Mouse (Mus musculus) left cerebral cortex, postnatal 10 days (tissue): ENCODE results near the gene Cyp2c66. TPM values are rescaled to one million over a fixed set of nuclear protein-coding genes. Genes with fewer than 3 reads are reported as not detected.
"Not testable (repeated sequence)": the region's sequence is repeated elsewhere in the genome, so short reads cannot be mapped to it uniquely, and the experiment has no call there.

ENCODE experiments used
- DNase-seq, 2 experiments: peaks; one replicate each; pipeline ENCODE4 v3.0.0; 2021 to 2022; ENCODE audit warnings: low spot score in 2 of 2, mixed read lengths in 1 of 2; ENCODE audit errors: extremely low spot score in 1 of 2
- intact Hi-C: fragments of 180-260 bp; cut with DNase I; formaldehyde crosslinking; loops from one replicate; pipeline ENCODE4 v1.15.1; 2025
- total RNA-seq, 2 experiments: library from RNA; stranded (reverse); gene quantifications; 2 replicates each; pipeline ENCODE4 v1.2.3; 2021

Gene Cyp2c66
- total RNA-seq: not detected

DNA sequence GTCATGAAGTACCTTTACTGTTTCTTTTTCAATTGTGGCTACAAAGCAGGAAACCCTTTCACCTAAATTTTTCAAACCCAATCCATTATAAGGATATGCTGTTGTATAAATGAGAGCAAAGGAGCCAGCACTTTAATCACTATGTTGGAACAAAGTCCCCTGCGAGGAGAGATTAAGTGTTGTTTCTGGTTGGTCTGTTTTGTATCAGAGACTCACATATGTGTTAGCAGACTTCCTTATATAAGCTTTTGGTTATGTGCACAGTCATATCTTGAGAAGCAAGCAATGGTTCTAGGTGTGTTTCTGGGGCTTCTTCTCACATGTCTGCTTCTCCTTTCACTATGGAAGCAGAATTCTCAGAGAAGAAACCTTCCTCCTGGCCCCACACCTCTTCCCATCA lies at the start of gene Cyp2c66:
Cyp2c66 (plus strand) TSS at position 255 of the 400 bp plus-strand sequence.
- intact Hi-C loops: loop anchor here (10.0 kb wide), 1 partner anchor 71 kb away; no protein-coding TSS in a partner anchor
- no peak for DNase-seq

DNA sequence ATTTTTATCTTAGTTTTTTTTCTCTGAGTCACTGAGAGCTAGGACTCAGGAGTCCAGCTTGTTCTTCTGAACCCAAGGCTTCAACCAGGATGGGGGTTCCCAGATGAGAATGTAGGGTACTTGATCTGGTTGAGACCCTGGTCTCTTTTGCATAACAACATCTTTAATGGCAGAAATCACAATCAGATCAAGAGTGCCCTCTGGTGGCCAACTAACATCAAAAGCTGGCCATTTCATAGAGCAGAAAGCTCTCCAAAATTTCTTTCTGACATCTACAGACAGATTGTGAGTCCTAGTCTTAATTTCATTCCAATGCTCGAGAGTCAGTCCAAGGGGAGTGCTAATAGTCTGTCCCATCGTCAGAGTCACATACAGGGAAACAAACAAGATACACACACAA lies 14.9 kb upstream of the Cyp2c66 start:
- intact Hi-C loops, DNase-seq: not testable (repeated sequence)

DNA sequence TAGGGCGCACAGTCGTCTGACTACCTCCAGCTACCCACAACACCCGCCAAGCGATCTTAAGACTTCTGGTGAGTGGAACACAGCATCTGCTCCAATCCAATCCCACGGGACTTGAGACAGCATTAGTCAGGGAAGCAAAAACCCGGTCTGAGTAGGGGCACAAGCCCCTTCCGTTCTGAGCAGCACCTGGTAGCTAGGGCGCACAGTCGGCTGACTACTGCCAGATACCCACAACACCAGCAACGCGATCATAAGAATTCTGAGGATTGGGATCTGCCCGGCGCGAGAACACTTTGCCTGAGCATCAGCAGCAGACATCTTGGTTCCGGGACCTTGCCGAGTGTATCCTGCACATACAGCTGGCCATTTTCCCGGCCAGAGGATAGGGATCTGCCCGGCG lies 43.1 kb downstream of the Cyp2c66 start:
- intact Hi-C loops: not testable (repeated sequence)

More for the DNA sequence above, 43.1 kb downstream of the Cyp2c66 start:
- DNase-seq: not testable (repeated sequence)

Other genes with a start within 250 kb of the Cyp2c66 start
- gene Hells, start 183.0 kb upstream of the Cyp2c66 start, total RNA-seq: 1 to 10 TPM; 6.0 to 6.1 TPM
- gene Cyp2c55, start 106.9 kb upstream of the Cyp2c66 start, total RNA-seq: under 1 TPM in 1 of 2 experiments, not detected in 1; 0.28 TPM
- not detected for gene Cyp2c65, start 52.9 kb upstream of the Cyp2c66 start, total RNA-seq
- gene Cyp2c29, start 155.5 kb downstream of the Cyp2c66 start, total RNA-seq: not detected